Mouse (Mus musculus) thymus, adult 2 months (tissue): ENCODE results near the gene Cplx3.

Experiments used
- CTCF ChIP-seq: fragments of 200-500 bp; IDR thresholded peaks from 2 replicates; pipeline ENCODE4 v1.5.1; 2012; ENCODE audit warnings: mild to moderate bottlenecking, control low read depth, low read length, moderate library complexity, borderline replicate concordance; ENCODE audit not compliant: control insufficient read depth, poor library complexity, insufficient read depth; ENCODE audit errors: extremely low read depth
- POLR2A ChIP-seq: fragments of 200-500 bp; IDR thresholded peaks from 2 replicates; pipeline ENCODE4 v1.6.1; 2012; ENCODE audit warnings: mild to moderate bottlenecking, low read length, control low read depth, moderate library complexity; ENCODE audit not compliant: control insufficient read depth, poor library complexity, insufficient read depth; ENCODE audit errors: extremely low read depth

DNA sequence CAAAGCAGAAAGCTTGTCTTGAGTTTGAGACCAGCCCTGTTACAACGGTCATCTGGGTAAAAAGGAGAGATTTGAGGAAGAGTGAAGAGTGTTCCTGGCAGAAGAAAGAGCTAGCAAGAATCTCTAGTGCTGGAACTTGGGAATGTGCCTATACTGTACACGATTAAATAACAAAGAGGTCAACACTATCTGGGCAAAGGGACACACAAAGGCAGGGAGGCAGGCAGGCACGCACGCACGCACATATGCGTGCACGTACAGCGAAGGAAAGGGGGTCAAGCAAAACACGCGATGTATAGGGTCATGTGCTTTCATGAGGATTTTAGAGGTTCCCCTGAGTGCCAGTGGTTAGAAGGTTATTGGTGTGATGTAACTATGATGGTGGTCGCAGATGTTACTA lies 53.0 kb downstream of the Cplx3 start:
- TF ChIP-seq POLR2A (no peak), CTCF (no peak)
